Mouse (Mus musculus) testis, postnatal 14 days (tissue): ENCODE measurements around the gene Slc25a25.

ENCODE experiments used
- DNase-seq: peaks from one replicate; pipeline ENCODE4 v3.0.0; 2021; ENCODE audit warnings: low spot score

Gene Slc25a25

DNA sequence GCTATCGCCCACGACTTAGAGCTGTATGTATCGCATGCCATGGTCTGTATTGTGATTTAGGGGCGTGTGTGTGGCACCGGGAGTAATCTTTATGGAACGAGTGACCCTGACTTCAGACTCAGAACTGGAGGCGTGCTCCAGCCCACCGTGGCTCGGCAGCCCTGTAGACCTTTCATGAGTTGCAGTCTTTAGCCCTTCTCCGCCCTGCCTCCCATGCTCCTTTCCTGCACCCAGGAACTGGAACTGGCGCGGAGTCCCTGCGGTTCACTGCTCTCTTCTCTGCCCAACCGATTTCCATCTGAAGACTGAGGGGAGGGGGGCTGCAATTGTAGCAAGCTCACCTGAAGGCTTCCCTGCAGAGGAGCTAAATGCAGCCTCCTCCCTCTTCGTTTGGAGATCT lies 54.5 kb downstream of the Slc25a25 start:
- DNase-seq: no peak

DNA sequence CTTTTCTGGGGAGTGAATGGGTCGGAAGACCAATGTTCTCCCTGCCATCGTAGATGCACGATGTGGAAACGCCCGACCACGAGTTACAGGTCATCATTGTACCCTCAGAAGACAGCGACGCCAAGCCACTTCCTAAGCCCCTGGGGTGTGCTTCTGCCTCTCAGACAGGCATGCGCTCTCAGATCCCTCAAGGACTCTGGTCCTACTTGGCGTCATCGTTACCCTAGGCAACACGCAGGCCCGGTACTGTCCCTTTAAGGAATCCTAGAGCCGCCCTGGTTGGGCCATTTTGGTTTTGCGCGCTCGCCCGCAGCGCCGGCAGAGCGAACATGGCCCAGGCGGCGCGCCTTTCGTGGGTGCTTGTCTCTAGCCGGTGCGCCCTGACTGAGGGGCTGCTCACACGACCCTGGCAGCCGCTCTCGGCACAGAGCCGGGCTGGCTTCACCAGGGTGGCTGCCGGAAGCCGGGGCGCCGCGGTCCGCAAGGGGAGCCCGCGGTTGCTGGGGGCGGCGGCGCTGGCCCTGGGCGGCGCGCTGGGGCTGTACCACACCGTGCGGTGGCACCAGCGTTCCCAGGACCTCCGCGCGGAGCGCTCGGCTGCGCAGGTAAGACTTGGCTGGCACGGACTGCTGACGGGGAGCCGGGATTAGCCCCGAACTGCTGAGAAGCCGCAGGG lies 55.2 kb downstream of the Slc25a25 start:
- DNase-seq: peak; percentile 92

DNA sequence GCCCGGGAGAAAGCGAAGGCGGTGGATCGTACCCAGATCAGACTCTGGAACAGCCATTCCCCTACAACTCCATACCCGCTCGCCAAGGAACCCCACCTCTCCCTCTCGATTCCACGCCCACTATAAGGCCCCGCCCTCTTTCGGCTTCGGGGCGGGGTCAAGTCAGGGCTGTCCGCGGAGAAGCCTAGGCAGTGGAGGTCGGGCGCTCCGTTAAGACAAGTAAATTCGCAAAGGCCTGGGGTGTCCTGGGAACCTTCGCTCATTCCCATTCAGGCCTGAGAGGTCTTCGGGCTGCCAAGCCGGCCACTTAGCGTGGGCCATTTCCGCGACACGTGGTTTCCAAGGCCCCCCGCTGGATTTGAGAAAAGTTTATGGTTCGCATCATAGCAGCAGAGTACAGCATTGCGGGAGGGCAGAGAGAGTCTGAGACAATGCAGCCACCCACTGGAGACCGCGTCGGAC lies 55.7 kb downstream of the Slc25a25 start, which contains the start of gene Ptges2:
Gene Ptges2 (plus strand): TSS at position 413 of the 462 bp plus-strand sequence.
- peak; percentile 90 for DNase-seq

DNA sequence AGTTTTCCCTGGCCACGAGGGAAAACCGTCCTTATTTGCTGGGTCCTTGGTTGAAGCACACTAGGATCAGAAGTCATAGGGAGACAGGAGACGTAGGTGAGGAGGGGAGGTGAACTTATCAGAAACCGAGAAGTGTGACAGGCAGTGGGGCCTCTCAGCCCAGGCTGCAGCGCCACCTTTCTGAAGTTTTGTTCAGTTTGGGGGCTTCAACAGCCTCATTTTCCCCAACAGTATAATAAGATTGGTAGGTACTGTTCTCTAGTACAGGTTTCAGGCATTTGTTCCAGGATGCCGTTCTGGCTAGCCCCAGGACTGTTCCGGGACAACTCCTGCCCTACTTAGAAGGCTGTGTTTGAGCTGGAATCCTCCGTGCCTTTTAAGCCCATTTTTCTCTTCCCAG lies 56.3 kb downstream of the Slc25a25 start:
- DNase-seq: no peak

DNA sequence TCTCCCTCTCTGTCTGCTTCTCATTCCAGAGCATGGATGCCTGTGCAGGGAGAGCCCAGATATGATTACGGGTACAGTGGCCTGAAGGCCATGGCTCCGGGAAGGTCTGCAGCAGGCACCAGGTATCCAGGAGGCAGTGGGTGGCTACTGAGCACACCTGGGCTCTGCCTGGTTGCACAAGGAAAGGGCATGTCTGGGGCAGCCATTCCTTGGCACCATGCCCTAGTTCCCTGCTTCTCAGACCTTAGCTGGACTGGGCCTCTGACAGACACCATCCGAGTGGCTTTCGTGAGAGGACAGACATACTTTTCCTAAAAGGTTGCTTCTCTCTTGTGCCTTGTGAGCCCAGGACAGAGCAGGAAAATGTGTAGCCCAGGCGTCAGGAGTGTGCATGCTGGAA lies 59.2 kb downstream of the Slc25a25 start:
- DNase-seq: no peak

DNA sequence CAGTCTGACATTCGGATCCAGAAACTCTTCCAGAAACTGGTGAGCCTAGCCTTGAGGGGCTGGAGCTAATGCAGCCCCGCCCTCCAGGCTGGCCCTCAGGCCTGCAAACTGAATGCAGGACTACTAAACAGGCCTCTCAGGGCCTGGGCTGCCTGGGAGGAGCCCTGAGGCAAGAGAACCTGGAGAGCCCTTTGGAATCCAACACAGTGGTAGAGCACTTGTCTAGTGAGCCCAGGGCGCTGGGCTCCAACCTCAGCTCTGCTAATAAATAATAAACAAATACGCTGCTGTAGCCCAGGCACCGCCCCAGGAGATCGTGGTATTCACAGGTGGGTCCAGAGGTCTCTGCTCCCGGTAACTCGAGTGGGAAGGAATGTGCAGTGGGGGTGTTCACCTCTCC lies 60.4 kb downstream of the Slc25a25 start:
- no peak for DNase-seq

DNA sequence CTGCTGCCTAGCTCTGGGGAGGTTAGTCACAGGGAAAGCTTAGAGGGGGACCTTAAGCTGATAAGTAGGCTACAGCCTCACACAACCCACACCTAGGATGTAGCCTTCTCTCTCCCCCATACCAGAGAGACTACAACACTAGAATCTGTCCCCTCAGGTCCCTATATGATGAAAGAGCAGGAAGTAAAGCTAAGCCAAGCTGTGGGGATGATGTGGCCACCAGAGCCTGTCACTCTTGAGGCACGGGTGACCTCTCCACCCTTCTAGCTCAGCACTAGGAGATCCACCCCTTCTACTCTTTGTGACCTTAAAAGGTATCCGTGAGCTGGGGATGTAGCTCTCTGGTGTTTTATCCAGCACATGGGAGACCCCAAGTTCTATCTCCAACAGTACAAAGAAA lies 62.1 kb downstream of the Slc25a25 start:
- DNase-seq: no peak

DNA sequence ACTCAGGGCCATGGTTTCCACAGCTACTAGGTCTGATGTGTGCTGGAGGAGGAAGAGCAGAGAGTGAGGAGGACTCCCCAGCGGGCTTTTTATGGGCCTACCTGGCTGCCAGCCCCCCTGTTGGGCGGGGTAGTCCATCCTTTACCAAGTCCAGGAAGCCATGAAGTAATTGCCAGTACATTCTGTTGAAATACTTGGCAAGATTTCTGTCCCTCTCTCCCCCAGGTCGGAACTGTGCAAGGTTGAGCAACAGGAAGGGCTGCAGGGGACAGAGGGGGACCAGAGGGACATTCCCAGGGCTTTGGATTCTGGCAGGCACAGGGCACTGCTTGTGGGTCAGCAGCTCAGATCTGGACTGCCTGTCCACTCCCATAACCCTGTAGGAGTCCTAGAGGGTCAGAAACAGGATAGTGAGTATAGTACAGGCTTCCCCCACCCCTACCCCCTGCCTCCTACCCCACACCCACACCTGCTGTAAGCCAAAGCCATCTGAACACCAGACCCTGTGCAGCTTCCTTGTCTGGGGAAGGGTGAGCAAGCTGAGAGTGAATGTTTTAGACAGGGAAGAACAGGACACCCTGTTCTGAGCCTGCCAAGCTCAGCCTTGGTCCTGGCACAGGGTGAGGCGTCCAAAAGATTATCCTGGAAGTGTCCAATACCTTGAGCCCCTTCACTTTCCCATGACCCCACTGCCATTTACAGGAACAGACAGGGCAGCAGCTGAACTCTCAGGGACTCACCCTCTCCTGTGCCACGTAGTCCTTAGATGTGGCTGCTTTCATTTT lies 63.3 kb downstream of the Slc25a25 start, which contains the start of gene Lcn2:
Gene Lcn2 (minus strand): TSS at position 547 of the 785 bp plus-strand sequence.
- no peak for DNase-seq

DNA sequence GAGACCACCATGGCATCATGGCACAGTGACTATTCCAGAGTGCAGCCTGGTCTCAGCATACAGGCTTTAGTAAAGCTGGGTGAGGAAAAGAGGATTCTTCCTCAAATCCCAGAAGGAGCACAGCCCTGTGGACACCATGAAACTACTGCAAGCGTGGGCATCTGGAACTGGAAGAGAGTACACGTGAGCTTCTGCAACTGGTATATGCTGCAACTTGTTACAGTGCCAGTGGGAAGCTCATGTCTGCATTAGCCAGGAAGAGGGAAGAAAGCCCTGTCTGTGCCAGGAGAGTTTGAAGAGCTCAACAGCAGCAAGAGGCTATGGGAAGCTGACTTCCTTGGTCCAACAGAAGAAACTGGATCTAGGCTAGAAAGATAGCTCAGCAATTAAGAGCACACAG lies 68.6 kb downstream of the Slc25a25 start:
- no peak for DNase-seq

DNA sequence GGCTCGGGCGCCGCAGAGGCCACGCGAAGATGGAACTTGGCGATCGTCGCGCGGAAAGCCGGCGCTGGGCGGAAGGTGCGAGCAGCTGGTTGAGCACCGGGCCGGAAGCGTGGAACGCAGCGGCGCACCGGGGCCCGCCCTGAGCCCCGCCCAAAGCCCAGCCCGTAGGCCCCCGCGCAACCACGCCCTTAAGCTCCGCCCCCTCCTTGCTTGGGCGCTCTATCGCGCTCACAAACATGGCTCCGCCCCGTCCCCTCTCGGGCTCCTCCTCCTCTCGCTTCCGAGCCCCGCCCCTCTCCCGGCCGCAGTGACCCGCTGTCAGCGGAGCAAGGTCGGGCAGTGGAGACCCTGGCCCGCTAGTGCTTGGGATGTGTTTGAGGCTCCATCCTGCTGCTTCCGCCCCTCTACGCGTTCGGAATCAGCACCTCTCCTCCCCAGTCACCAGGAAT lies 69.4 kb downstream of the Slc25a25 start, which contains the start of gene 1110008P14Rik:
Gene 1110008P14Rik (minus strand): TSS at position 164 of the 449 bp plus-strand sequence.
- peak; percentile 92 for DNase-seq

DNA sequence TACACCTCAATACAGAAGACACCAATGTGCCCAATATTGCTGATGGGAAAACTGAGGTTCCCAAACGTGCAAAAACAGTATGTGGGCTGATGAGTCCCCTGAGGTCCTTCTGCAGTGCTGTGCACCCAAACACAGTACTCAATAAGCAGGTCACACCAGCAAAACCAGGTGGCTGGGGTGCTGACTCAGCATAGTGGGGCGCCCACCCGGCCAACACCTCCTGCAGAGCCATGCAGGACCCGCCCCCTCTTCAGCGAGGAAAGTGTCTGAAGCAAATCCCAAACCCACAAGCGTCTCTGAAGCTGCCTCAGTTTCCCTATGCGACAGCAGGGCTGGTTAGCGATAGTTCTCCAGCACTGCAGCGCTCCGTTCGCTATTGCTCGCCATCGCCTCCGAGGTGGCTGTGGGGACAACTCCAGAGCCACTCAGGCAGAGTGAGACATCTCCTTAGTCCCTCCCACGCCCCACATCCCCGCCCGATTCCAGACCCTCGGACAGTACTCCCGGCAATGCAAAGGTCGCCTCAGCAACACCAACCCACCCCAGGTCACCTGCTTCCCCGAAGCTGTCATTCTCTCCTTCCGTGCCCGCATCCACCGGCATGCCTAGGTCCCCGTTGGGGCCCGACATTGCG lies 70.0 kb downstream of the Slc25a25 start:
- DNase-seq: peak; percentile 46

DNA sequence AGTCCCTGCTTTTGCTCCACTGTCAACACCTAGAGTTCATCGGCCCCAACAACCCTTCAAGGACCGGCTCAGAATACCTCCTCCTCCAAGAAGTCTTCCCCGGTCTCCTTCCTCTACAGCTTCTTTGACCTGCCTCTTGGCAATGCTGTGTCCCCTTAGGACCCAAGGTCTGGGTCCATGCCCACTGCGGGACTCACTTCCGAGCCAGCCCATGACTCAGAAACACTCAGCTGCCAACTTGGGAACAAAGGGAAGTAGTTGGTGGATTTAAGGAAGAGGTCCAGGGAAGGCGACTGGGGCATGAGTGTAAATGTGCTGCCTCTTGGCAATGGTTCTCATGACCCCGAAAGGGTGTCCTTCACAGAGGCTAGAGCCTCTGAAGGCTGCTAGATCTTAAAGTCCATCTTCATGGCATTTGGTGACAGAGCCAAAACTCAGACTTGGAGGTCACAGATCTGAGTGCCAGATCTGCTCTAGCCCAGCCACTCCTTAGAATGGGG lies 71.2 kb downstream of the Slc25a25 start:
- no peak for DNase-seq

DNA sequence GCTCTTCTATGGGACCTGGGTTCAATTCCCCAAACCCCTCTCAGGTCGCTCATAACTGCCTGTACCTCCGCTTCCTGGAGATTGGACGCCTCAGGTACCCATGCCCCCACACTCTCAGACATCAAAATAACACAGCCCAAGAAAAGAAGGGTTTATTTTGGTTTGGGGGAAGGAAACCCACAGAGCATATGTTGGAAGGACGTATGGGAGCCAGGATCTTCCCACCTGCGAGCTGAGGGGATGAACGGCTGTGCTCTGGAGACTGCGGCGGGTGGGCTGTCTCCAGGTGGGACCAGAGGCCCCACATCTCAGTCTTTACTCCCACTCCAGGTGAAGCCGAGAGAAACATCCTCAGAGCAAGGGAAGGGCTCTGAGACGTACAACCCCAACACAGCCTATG lies 74.3 kb downstream of the Slc25a25 start:
- no peak for DNase-seq

DNA sequence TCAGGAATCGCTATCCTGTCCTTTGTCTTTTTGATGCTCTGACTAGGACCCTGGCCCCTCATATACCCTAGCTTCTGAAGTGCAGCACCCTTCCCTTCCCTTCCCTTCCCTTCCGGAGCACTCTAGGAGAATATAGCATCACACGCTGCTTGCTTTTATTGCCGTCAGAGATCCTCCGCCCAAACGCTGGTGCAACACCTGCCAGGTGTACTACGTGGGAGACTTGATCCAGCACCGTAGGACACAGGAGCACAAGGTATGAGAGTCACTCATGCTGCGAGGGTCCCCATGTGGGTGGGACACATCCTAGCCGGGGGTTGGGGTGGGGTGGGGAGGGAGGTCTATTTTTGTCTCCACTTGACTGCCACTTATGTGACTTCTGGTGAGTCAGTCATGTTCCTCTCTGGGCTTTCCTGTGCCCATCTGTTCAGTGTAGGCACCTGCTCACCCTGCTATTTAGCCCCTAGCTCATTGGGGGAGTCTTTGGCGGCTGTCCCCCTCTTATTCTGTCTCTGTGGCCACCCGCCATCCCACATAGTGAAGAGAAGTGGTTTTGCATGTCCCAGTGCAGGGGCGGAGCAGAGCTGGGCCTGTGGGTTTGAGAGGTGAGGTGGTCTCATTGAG lies 75.8 kb downstream of the Slc25a25 start:
- no peak for DNase-seq

DNA sequence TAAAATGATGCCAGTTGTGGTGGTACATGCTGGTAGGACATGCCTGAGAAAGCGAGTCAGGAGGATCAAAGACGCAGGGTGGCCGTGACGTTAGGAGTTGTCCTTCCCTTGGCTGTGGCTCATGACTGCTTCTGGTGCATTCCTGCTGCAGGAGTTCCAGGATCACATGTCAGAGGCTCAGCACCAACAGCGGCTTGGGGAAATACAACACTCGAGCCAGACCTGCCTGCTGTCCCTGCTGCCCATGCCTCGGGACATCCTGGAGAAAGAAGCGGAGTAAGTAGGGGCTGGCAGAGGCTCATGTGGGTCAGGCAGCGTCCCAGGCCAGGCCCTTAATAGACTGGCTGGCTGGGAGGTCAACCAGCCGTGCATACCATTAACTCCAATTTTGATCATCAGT lies 77.1 kb downstream of the Slc25a25 start:
- no peak for DNase-seq

DNA sequence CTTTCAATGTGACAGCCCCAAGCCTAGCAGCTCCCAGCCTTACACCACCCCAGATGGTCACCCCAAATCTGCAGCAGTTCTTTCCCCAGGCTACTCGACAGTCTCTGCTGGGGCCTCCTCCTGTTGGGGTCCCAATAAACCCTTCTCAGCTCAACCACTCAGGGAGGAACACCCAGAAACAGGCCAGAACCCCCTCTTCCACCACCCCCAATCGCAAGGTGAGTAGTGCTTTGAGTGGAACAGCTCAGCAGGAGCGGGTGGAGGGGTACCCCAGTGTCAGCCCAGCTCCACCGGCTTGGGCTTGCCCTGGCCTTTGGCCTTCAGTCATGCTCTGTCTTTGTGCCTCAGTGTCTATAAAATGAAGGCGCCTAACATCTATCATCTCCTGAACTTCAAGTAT lies 83.9 kb downstream of the Slc25a25 start:
- DNase-seq: no peak
